Mouse (Mus musculus) lung, adult 2 months (tissue): Measurements from ENCODE around the gene Phf2. TPM values are rescaled to one million over a fixed set of nuclear protein-coding genes. Genes with fewer than 3 reads are reported as not detected.

Experiments used
- DNase-seq: peaks from one replicate; pipeline ENCODE4 v3.0.0; 2022
- H3K4me1 ChIP-seq: fragments of 200-500 bp; 2 replicates; pipeline ENCODE4 v1.6.1; 2011; ENCODE audit warnings: low read length; ENCODE audit not compliant: control insufficient read depth, insufficient read depth
- H3K4me3 ChIP-seq: fragments of 200-500 bp; replicated peaks from 2 replicates; pipeline ENCODE3; 2011; ENCODE audit warnings: low read depth, mild to moderate bottlenecking, control low read depth, low read length; ENCODE audit errors: extremely low read depth
- CTCF ChIP-seq: fragments of 200-500 bp; IDR thresholded peaks from 2 replicates; pipeline ENCODE4 v1.5.1; 2011; ENCODE audit warnings: mild to moderate bottlenecking, low read length, control low read depth; ENCODE audit not compliant: insufficient read depth
- POLR2A ChIP-seq: fragments of 200-500 bp; IDR thresholded peaks from 2 replicates; pipeline ENCODE4 v1.6.1; 2011; ENCODE audit warnings: low read depth, mild to moderate bottlenecking, control low read depth, low read length, borderline replicate concordance; ENCODE audit errors: extremely low read depth
- WGBS: fragments of 180-500 bp; shearing (Covaris S2); methylation state at CpG from one replicate; pipeline ENCODE4 v1.1.7; 2018; 5-methylcytosine and 5-hydroxymethylcytosine counted together
- polyA plus RNA-seq: library from polyadenylated mRNA; depleted of rRNA; stranded (reverse); fragments of >200 nt; gene quantifications from 2 replicates; pipeline ENCODE4 v1.2.3, GENCODE M21; 2012

Gene Phf2
- polyA plus RNA-seq, 1 experiment = 25.9 TPM

DNA sequence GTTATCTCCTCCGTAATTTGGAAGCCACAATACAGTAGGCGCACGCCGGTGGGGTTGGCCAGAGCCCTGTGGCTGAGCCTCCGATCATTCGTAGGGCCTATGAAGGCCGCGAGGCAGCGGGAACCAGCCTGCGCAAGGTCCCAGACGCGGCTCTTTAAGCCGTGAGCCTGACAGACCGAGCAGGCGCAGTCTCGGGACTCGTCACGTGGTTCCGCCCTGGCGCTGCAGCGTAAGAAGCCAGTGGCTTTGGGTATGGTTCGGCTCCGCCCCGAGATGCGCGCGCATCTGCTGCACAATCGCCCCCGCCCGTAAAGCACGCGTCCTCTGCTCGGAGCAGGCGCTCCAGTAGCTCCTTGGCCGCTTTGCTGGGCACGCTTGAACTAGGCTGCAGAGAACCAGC, 7.6 kb upstream of the Phf2 start:
- WGBS = under 1% methylated on average over 36 of the region's 36 CpGs
- H3K4me3 ChIP-seq = peak overlapping the region; percentile 64
- peak; percentile 96 for DNase-seq
- H3K4me1 ChIP-seq = no peaks in the 10 kb centered on the region; the same call in 1 of the 2 replicates
- TF ChIP-seq POLR2A (peak; percentile 99), CTCF (no peak)

- no peak for TF ChIP-seq CTCF
- DNase-seq = no peak
- Histone ChIP-seq H3K4me1 (no peaks in the 10 kb centered on the region; the same call in 1 of the 2 replicates), H3K4me3 (no peak overlapping the region)
These were observed 6.9 kb upstream of the Phf2 start for GRCm38 (mm10) chr13:48877805-48878204.

- Histone ChIP-seq H3K4me3 (no peak overlapping the region), H3K4me1 (peaks cover 11% of the 10 kb centered on the region)
- WGBS = 72% methylated on average over 5 of the region's 5 CpGs
- no peak for DNase-seq
- TF ChIP-seq CTCF (no peak), POLR2A (no peak)
These were observed 1.8 kb upstream of the Phf2 start for GRCm38 (mm10) chr13:48872726-48873125.

GRCm38 (mm10) chr13:48871887-48872606, 1.1 kb upstream of the Phf2 start:
- DNase-seq = no peak
- TF ChIP-seq CTCF (no peak), POLR2A (no peak)
- 60% methylated on average over 7 of the region's 7 CpGs for WGBS
- Histone ChIP-seq H3K4me3 (no peak overlapping the region), H3K4me1 (peaks cover 14% of the 10 kb centered on the region)

GRCm38 (mm10) chr13:48869950-48870770, 759 bp downstream of the Phf2 start:
- TF ChIP-seq CTCF = no peak
- TF ChIP-seq POLR2A = 0 out of 2 replicates have a peak, but pooled peaks have one; percentile 3
- peak overlapping the region; percentile 87 for H3K4me3 ChIP-seq
- WGBS = 1% methylated on average over 101 of the region's 102 CpGs
- peaks cover 14% of the 10 kb centered on the region for H3K4me1 ChIP-seq
- DNase-seq = peak; percentile 47

DNA sequence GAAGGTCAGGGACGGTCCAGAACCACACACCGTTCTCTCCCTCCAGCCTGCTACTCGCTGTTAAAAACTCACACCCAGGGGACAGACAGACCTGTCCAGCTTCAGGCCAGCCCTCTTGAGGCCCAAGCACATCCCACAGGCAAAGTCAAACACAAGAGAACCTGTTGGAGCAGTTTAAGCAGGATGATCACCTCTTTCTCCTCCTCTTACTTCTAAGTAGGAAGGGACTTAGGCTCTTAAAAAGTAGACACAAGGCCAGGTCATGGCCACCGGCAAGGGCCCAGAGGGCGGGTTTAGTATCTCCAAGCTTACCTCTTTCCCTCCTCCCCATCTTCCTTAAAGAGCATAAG, 1.3 kb downstream of the Phf2 start:
- H3K4me3 ChIP-seq = peak overlapping the region; percentile 87
- H3K4me1 ChIP-seq = peaks cover 18% of the 10 kb centered on the region
- WGBS = 12% methylated on average over 5 of the region's 5 CpGs
- peak; percentile 71 for DNase-seq
- peak; percentile 37; the same call in 1 of the 2 replicates for TF ChIP-seq POLR2A
- TF ChIP-seq CTCF = no peak

GRCm38 (mm10) chr13:48869088-48869487, 1.8 kb downstream of the Phf2 start:
- no peak for DNase-seq
- Histone ChIP-seq H3K4me1 (peaks cover 21% of the 10 kb centered on the region), H3K4me3 (no peak overlapping the region)
- WGBS = 12% methylated on average over 5 of the region's 5 CpGs
- TF ChIP-seq CTCF (no peak), POLR2A (no peak)

DNA sequence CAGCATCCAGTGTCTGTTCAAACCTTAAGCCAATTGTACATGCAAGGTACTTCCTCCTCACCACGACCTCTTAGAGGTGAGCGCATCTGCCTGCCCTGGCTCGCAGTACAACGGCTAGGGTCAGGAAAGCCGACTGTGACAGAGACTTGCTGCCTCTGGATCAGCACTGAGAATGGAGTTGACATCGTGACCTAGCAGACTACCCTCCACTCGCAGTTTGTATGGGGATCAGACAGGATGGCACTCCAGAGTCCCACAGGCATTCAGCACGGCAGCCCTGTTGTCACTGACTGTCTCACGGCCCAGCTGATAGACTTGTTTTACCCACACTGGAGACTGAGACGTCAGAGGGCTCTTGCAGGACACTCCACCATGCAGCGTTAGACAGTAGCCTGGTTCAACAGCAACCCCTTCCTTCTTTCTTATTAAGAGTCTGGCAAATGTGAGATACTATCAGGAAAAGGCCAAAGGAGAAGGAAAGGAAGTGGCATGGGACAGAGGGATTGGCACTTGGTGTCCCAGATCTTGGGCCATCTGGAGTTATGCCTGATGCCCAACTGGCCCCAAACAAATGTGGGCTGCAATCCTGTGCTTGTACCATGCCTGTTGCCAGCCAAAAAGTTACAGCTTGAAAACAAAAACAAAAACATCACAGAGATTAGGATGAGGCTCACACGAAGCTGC, 6.1 kb downstream of the Phf2 start:
- WGBS = 62% methylated on average over 12 of the region's 12 CpGs
- no peak for DNase-seq
- Histone ChIP-seq H3K4me1 (peaks cover 25% of the 10 kb centered on the region), H3K4me3 (no peak overlapping the region)
- TF ChIP-seq CTCF (no peak), POLR2A (no peak)

DNA sequence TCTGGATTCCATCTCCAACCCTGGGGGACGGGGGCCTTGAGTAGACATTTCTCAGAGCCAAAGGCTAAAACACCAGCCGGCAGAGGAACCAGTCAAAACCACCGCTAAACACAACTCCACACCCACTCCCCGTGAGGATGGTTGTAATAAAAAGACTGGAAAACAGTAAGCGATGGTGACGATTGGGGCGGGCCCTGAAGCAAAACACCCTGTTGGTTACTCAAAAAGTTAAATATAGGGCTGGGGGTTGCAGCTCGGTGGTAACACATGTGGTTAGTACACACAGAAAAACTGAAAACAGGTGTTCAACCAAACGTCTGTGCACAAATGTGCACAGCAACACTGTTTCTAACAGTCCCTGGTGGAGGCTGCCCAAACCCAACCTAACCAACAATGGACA, 7.4 kb downstream of the Phf2 start:
- no peak for TF ChIP-seq POLR2A
- no peak for DNase-seq
- WGBS = 57% methylated on average over 9 of the region's 9 CpGs

GRCm38 (mm10) chr13:48861913-48862312, 9.0 kb downstream of the Phf2 start:
- TF ChIP-seq CTCF = no peak
- TF ChIP-seq POLR2A = no peak
- H3K4me3 ChIP-seq = no peak overlapping the region
- H3K4me1 ChIP-seq = peaks cover 24% of the 10 kb centered on the region
- no peak for DNase-seq
- WGBS = 67% methylated on average over 1 of the region's 1 CpGs

More for the DNA sequence above, 7.4 kb downstream of the Phf2 start:
- peaks cover 20% of the 10 kb centered on the region for H3K4me1 ChIP-seq
- no peak overlapping the region for H3K4me3 ChIP-seq
